Mouse (Mus musculus): Measurements from ENCODE around the gene Sh3bp5l. TPM values are rescaled to one million over a fixed set of nuclear protein-coding genes. Genes with fewer than 3 reads are reported as not detected.

Gene Sh3bp5l
- polyA plus RNA-seq, 1 experiment from 2014 or later: 36.5 TPM

- Histone ChIP-seq H3K36me3 (replicated peaks; ENCODE audit: control insufficient read depth, insufficient read depth) (no peaks in the 10 kb centered on the region), H3K4me3 (replicated peaks; ENCODE audit: low read length) (no peak overlapping the region), H3K27me3 (ENCODE audit: control insufficient read depth, insufficient read depth, low read length) (no peaks in the 10 kb centered on the region), H3K9ac (no peak overlapping the region), H3K9me3 (ENCODE audit: control insufficient read depth, low read length) (no peaks in the 10 kb centered on the region), H3K4me2 (replicated peaks) (no peak overlapping the region), H3K27ac (no peak overlapping the region), H3K4me1 (replicated peaks; ENCODE audit: control insufficient read depth, insufficient read depth, low read length) (no peaks in the 10 kb centered on the region)
- ATAC-seq (ENCODE audit: low FRiP score) (no peak), DNase-seq (ENCODE audit: low spot score) (no peak)
- 94% methylated on average over 6 of the region's 6 CpGs for WGBS
Observed at GRCm38 (mm10) chr11:58382471-58382870, 51.9 kb downstream of the Sh3bp5l start.

Other genes with a start within 250 kb of the Sh3bp5l start
- not detected in 2 replicates for gene Gm12248, start 237.6 kb upstream of the Sh3bp5l start, polyA plus RNA-seq (2014; fragmentation: Nextera tagmentation; extraction: Ambion mirVana)
- 96.1 and 111 TPM in 2 replicates for gene Cnot8, start 226.6 kb upstream of the Sh3bp5l start, polyA plus RNA-seq (2014; fragmentation: Nextera tagmentation; extraction: Ambion mirVana)
- gene Gemin5, start 162.2 kb upstream of the Sh3bp5l start, polyA plus RNA-seq (2014; fragmentation: Nextera tagmentation; extraction: Ambion mirVana): 12.5 and 15.5 TPM in 2 replicates
- gene Mrpl22, start 159.1 kb upstream of the Sh3bp5l start, polyA plus RNA-seq (2014; fragmentation: Nextera tagmentation; extraction: Ambion mirVana): 86.9 and 98.4 TPM in 2 replicates
- 1.5 and 2.4 TPM in 2 replicates for gene Igtp, start 131.2 kb upstream of the Sh3bp5l start, polyA plus RNA-seq (2014; fragmentation: Nextera tagmentation; extraction: Ambion mirVana)
- 0.94 and 1.4 TPM in 2 replicates for gene Irgm2, start 131.1 kb upstream of the Sh3bp5l start, polyA plus RNA-seq (2014; fragmentation: Nextera tagmentation; extraction: Ambion mirVana)
- gene 4930438A08Rik, start 55.9 kb upstream of the Sh3bp5l start, polyA plus RNA-seq (2014; fragmentation: Nextera tagmentation; extraction: Ambion mirVana): not detected in 2 replicates
- gene Zfp692, start 23.7 kb upstream of the Sh3bp5l start, polyA plus RNA-seq (2014; fragmentation: Nextera tagmentation; extraction: Ambion mirVana): 13.5 and 16.2 TPM in 2 replicates
- gene Zfp672, start 385 bp upstream of the Sh3bp5l start, polyA plus RNA-seq (2014; fragmentation: Nextera tagmentation; extraction: Ambion mirVana): 38.3 and 44.3 TPM in 2 replicates
- gene Lypd8, start 48.3 kb downstream of the Sh3bp5l start, polyA plus RNA-seq (2014; fragmentation: Nextera tagmentation; extraction: Ambion mirVana): not detected in 2 replicates
- gene 1810065E05Rik, start 90.4 kb downstream of the Sh3bp5l start, polyA plus RNA-seq (2014; fragmentation: Nextera tagmentation; extraction: Ambion mirVana): not detected in 2 replicates
- not detected in 2 replicates for gene Gm12253, start 101.8 kb downstream of the Sh3bp5l start, polyA plus RNA-seq (2014; fragmentation: Nextera tagmentation; extraction: Ambion mirVana)
- gene Lypd9, start 122.2 kb downstream of the Sh3bp5l start, polyA plus RNA-seq (2014; fragmentation: Nextera tagmentation; extraction: Ambion mirVana): not detected in 2 replicates
- gene Olfr30, start 131.5 kb downstream of the Sh3bp5l start, polyA plus RNA-seq (2014; fragmentation: Nextera tagmentation; extraction: Ambion mirVana): not detected in 2 replicates
- not detected in 2 replicates for gene Olfr332, start 161.8 kb downstream of the Sh3bp5l start, polyA plus RNA-seq (2014; fragmentation: Nextera tagmentation; extraction: Ambion mirVana)
- gene Olfr331, start 171.8 kb downstream of the Sh3bp5l start, polyA plus RNA-seq (2014; fragmentation: Nextera tagmentation; extraction: Ambion mirVana): not detected in 2 replicates
- not detected in 2 replicates for gene Olfr330, start 204.1 kb downstream of the Sh3bp5l start, polyA plus RNA-seq (2014; fragmentation: Nextera tagmentation; extraction: Ambion mirVana)
- gene Olfr329-ps, start 215.7 kb downstream of the Sh3bp5l start, polyA plus RNA-seq (2014; fragmentation: Nextera tagmentation; extraction: Ambion mirVana): 0.12 TPM in 1 of 2 replicates, not detected in the other
- 0.12 TPM in 1 of 2 replicates, not detected in the other for gene Olfr328, start 224.9 kb downstream of the Sh3bp5l start, polyA plus RNA-seq (2014; fragmentation: Nextera tagmentation; extraction: Ambion mirVana)
- gene Olfr224, start 239.8 kb downstream of the Sh3bp5l start, polyA plus RNA-seq (2014; fragmentation: Nextera tagmentation; extraction: Ambion mirVana): not detected in 2 replicates
- not detected in 2 replicates for gene Olfr325, start 247.0 kb downstream of the Sh3bp5l start, polyA plus RNA-seq (2014; fragmentation: Nextera tagmentation; extraction: Ambion mirVana)

Measured in hindbrain, embryonic 14.5 days (tissue).